Mouse (Mus musculus): ENCODE data around the gene Lgals3.
"Not testable (repeated sequence)": the region's sequence is repeated elsewhere in the genome, so short reads cannot be mapped to it uniquely, and the experiment has no call there.

The Lgals3 gene

DNA sequence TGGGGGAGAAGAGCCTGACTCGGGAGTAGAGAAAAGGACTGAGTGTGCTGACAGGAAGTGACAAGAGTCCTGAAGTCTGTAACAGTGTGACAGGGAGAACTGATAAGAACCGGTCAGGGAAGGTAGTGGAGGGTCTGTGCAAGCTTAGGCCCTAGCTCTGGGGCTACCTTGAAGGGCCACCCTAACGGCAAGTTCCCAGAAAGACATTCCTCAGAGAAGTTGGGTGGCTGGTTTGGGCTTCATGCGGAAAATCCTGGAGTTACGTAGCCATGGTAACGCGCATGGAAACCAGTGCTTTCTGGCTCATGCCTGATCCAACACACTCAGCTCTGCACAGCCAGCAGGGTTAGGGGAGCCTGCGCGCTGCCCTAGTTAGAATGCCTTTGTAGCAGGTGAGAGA lies at the start of gene Lgals3:
Gene Lgals3, plus strand, starts transcription at position 291 of the 400 bp plus-strand sequence.
- DNase-seq (ENCODE audit: low spot score in 2 of 2), result no peak

DNA sequence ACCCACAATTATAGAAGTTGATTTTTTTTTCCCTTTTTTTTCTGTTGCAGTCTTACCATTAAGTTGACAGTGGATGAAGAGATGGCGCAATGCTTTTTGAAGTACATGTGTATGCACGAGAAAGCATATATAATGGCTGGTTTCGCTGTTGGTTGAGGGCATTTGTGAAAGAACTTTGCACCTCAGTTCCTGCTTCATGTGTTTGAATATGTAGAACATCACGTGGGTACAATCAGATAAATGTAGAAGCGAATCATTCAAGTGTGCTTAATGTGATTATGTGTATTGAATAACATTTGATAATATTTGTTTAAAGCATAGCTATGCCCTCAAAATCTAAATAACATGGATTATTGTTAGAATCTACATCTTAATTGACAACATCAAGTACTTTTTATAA lies 48.2 kb upstream of the Lgals3 start:
- no peak for DNase-seq (ENCODE audit: low spot score in 2 of 2)

DNA sequence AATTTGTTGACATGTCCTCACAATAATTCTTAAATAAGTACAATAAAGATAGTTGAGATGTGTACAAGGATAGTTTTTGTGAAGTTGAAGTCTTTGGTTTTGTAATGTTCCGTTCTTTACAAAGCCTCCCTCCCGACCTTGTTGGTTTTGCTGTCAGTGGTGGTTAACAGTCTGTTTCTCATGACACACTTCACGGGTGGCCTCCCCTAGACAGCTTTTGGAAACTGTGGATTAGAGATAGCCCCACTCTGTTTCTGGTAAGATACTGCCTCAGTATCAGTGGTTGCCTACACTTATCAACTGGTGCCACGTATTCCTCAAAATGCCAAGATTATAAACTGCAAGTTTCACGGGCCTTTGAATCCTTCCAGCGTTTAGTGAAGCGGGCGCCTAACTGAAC lies 46.0 kb upstream of the Lgals3 start:
- DNase-seq (ENCODE audit: low spot score in 2 of 2), result not testable (repeated sequence)

DNA sequence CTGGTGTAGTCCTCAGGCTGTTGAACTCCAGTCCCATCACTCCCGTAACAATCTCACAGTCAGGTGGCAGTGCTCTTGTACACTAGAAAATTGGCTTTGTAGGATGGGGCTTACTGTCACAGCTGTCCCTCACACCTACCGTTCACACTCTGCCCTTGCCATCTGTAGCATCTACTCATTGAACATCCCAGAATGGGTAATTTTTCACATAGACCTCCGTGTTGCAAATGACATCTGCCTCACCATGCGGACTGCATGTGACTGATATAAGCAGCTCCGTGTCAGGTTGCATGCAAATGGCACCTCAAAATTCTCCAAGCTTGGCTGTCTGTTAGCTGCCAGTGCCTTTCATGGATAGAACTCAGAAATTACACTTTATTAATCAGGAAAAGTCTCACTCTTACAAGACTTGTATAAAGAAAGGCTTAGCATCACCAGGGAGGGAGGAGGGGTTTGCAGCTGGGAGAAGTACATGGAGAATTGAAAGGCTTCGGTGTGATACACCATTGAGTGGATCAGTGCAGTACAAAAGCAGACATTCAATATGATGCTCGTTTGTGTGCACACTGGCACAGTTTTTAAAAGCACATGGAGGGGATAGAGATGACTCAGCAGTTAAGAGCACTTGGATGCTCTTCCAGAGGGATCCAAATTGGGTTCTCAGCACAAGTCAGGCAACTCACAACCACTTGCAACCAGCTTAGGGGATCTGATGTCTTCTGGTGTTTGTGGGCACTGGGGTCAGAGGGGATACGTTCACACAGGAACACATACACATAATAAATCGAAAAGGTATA lies 41.4 kb upstream of the Lgals3 start:
- DNase-seq (ENCODE audit: low spot score in 2 of 2), result no peak

DNA sequence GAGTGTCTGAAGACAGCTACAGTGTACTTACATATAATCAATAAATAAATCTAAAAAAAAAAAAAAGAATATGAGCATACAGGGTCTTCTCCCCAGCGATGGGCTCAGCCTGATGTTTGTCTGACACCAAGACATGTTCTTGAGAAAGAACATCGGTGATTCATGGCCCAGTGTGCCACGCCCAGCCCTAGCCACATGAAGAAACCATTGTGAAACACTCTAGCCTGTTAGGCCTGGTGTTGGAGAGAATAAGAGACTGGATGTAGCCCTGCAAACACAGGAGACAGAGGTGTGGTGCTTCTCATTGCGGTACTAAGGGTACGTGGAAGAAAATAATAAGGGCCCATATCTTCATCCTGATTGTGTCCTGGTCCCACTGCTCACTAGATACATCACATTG lies 40.2 kb upstream of the Lgals3 start:
- no peak for DNase-seq (ENCODE audit: low spot score in 2 of 2)

DNA sequence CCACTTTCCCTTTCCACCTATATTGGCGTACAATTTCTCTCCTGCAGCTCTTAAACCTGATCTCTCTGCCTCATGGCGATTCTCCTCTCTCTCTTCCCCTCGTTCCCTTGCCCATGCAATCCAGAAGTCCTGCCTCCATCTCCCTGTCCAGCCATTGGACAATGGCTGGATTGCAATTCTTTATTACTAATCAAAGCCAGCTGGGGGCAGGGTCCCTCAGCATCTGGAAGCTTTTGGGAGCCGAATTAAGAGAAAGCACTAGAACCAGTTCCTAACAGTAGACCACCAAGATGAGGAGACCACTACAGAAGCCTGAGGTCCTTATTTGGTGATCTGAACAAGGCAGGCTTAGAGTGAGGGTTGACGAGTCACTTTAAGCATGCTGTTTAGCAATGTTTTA lies 35.6 kb upstream of the Lgals3 start:
- DNase-seq (ENCODE audit: low spot score in 2 of 2), result no peak

DNA sequence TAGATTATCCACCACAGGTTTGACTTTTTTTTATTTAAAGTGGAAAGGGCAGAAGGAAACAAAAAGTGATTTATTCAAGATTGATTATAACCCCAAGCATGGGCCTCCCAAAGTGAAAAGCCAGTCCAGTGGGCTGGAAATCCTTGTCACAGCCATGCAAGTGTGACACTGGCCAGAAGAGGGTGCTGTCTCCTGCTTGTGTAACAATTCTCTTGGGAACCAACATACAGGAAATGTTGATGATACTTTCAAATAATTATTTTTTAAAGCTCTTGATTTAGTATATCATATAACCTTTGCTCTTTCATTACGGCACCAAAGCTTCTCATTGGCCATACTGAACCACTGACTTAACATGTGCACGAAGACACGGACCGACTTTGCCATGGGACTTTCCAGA lies 32.7 kb upstream of the Lgals3 start:
- peak; percentile 43 to 55 for DNase-seq (ENCODE audit: low spot score in 2 of 2)

DNA sequence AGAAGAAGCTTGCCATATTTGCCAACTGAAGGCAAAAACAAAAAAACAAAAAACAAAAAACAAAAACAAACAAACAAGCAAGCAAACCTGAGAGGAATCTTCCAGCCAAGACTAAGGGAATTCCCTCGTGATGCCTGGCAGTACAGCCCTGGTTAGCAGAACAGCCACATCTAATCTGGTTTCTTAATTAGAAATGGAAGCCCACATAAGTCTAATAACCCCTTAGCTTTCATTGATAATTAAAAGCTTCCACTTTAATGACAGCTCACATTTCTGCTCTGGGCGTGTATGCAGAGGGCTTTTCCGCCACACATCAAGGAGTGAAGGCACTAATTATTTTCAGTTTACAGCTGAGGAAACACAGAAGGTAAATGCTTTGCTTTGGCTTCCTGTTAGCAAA lies 32.3 kb upstream of the Lgals3 start:
- DNase-seq (ENCODE audit: low spot score in 2 of 2), result no peak

DNA sequence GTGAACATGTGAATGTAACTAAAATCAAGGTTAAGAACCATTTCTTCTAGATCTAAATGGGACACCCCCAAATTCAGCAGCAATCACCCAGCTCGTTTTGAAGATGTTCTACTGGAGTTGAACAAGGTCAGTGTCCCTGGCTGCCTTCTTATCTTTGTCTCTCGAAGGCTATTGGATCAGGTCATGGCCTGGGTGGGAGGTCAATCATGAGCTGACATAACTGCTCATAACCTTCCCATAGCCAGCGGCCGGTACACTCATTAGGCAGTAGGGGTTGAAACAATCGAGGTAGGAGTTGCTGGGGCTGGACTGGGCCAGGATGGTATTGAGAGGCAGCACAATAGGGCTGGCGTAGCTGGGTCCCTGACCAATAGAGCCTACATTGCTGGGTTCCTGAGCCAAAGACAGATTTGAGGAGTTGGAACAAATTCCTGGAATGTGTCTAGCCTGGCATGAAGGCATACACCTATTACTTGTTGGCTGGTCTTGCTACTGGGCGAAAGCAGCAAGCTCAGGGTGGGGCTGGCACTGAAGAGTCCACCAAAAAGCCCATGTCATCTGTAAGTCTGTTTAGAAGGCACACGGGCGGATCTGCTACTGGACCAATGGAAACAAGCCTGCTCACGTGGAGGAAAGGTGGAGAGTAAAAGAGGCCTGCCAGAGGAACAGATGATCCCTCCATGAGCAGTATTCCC lies 27.2 kb upstream of the Lgals3 start:
- no peak for DNase-seq (ENCODE audit: low spot score in 2 of 2)

DNA sequence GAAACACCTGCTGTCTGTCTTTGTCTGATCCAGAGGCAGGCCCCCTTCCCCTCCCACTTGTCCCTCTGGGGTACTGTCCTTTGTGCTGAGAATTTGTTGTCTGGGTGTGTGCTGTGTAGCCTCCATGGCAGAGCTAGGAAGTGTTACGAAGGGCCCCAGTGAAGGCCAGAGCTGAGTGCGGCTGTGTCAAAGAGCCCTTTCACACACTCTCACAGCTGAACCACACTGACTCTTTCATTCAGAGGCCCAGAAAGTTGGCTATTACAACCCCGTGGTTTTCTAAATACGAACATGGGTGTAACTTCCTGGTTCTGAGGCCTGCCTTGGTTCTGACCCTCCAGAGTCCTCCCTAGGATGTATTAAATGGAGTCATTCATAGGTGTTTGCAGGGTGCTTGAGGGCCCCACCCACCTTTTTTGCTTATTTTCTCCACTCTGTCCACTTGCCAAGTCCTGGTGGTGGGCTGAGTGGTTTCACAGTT lies 25.7 kb upstream of the Lgals3 start:
- DNase-seq (ENCODE audit: low spot score in 2 of 2), result no peak

DNA sequence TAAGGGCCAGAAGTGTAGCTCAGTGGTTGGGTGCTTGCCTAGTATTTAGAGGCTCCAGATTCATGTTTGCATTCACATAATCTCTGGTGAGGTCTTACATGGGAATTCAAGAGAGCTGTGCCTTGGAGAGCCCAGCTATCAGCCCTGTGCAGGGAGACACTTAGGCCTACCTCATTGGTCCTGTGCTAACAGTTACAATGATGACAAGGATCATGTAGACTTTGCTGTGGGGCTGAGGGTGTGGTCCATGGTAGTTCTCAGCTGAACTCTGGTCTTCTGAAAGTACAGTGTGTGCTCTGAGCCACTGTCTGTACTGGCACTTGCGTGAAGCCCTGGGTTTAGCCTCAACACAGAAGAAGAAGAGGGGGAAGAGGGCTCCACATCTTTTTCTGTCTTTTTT lies 20.8 kb upstream of the Lgals3 start:
- no peak for DNase-seq (ENCODE audit: low spot score in 2 of 2)

DNA sequence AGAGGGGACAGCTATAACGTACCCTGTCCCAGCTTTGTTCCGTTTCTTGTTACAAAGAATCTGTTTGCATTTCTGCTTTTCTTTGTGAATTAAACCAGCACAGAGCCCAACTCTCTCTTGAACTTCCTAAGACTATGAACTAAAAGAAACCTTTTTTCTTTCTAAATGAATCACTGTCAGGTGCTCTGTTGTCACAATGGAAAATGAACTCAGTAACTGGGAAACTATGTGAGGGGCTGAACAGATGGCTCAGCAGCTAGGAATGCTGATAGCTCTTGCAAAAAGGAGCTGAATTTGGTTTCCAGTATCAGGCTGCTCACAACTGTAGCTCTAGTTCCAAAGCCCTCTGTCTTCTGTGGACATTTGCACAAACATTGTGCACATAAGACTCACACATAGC lies 16.6 kb upstream of the Lgals3 start:
- no peak for DNase-seq (ENCODE audit: low spot score in 2 of 2)

DNA sequence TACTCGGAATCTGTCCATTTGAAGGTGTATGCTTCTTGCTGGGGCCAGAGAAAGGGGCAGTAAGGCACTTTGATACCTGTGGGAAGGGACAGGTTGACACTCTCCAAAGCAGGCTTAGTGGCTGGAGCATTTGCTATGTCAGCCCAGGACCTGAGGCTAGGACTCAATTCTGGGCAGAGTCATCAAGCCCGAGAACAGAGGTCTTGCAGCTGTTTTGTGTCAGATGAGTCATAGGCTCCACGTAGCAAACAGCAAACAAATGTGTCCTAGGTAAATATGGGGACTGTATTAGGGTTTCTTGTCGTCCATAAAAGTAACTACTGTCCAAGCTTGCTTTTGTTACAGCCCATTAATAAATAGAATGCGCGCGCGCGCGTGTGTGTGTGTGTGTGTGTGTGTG lies 15.3 kb upstream of the Lgals3 start:
- DNase-seq (ENCODE audit: low spot score in 2 of 2), result no peak

DNA sequence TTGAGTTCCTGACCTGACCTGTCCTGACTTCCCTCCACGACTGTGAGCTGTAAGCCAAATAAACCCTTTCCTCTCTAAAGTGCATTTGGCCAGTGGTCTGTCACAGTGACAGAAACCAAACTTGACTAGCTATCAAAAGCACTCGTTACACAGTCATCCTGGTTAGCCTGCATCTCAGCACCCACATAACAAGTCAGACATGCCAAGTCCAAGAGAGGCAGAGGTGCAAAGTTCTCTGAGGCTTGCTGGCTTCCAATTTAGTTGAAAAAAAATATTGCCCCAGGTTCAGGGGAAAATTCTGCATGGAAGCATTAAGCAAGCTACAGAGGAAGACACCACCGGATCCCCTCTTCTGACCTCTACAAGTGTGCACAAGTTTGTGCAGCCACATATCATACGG lies 14.3 kb upstream of the Lgals3 start:
- no peak for DNase-seq (ENCODE audit: low spot score in 2 of 2)

DNA sequence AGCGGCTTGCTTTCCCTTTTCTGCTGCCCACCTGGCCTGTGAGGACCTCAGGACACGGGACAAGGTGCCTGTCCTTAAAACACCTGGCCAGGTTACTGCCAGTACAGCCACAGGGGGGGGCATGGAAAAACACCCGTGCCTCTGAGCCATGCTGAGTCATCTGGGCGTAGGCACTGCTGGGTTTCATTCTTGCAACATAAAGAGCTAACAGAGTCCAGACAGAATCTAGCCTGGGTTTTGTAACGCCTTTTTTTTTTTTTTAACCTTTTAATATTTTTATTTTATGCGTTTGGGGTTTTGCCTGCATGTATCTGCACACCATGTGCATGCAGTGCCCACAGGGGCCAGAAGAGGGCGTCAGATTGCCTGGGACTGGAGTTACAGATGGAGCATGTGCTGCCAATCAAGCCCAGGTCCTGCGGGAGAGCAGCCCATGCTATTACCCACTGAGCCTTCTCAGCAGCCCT lies 13.4 kb upstream of the Lgals3 start:
- no peak for DNase-seq (ENCODE audit: low spot score in 2 of 2)

DNA sequence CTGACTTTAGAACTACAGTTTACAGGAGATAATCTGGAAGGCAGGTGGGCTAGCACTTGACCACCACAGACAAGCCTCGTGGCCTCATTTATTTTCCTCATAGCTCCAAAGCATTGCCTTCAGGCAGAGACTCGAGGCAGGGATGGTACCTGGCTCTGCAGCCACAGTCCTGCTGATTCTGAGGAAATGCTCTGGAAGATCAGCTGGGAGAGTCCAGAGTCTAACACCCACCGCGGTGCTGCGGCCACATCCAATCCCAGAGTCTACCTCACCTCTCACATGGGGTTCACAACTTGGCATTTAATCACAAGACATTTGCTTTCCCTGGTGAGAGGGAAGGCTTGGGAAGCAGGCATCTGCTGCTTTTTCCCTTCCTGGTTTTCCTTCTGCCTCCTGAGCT lies 12.6 kb upstream of the Lgals3 start:
- no peak for DNase-seq (ENCODE audit: low spot score in 2 of 2)

DNA sequence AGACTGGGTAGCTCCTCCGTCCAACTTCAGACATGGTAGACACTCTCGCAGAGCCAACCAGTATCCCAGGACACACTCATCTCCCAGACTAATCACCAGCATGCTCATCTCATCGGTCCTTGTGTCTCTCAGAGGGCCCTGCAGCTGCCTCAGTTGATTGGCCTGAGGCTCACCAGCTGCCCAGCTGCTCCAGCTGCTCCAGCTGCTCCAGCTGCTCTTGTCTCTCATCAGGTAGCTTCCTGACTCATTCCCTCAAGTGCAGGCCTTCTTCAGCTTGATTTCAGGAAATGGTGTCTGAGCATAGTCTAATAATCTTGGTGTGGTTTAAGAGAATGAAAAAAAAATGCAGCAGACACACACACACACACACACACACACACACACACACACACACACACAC lies 10.9 kb upstream of the Lgals3 start:
- DNase-seq (ENCODE audit: low spot score in 2 of 2), result no peak

DNA sequence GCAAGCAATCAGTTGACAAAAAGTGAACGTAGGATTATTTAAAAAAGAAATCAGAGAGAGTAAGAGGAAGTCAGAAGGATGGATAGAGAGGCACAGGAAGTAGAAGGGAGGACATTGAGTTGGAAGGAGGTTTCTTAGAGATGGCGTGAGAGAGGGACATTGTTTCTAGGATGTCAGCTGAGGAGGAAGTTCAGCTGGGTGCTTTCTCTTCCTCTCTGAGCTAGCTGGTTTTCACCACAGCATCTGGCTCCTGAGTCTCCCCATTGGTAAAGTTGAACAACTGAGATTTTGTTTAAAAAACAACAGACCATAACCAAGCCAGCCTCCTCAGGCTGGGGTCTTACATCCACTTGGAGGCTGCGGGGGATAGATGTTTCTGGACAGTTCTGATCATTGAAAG lies 7.9 kb upstream of the Lgals3 start:
- peak; percentile 24 to 40 for DNase-seq (ENCODE audit: low spot score in 2 of 2)

DNA sequence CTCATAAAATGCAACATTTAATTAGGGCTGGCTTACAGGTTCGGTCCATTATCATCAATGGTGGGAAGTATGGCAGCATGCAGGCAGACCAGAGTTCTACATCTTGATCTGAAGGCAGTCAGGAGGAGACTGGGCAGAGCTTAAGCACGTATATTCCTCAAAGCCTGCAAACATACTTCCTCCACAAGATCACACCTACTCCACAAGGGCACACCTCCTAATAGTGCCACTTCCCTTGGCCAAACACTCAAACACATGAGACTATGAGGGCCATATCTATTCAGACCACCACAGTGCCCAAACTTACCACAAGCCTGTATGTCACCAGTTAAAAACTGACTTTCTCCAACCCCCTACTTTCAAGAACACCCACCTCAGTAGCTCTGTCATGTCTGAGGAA lies 6.1 kb upstream of the Lgals3 start:
- no peak for DNase-seq (ENCODE audit: low spot score in 2 of 2)

DNA sequence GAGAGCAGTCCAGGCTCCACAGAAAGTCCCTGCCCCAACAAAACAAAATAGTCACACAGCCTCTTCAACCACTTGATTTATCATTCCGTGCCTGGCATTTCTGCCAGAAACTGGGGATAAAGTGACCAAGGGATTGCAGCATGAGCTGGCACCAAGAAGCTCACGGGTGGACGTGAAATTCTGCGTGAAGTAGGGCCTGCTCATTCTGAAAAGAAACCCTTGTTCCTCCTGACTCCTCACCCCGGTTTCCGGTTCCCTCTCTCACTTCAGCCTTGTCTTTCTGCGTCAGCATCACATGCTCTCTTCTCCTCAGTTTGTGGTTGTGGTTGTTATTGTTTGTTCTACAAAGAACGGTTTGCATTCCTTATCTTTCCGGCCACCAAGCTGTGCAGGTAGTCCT lies 5.7 kb upstream of the Lgals3 start:
- peak; percentile 17 to 25 for DNase-seq (ENCODE audit: low spot score in 2 of 2)

DNA sequence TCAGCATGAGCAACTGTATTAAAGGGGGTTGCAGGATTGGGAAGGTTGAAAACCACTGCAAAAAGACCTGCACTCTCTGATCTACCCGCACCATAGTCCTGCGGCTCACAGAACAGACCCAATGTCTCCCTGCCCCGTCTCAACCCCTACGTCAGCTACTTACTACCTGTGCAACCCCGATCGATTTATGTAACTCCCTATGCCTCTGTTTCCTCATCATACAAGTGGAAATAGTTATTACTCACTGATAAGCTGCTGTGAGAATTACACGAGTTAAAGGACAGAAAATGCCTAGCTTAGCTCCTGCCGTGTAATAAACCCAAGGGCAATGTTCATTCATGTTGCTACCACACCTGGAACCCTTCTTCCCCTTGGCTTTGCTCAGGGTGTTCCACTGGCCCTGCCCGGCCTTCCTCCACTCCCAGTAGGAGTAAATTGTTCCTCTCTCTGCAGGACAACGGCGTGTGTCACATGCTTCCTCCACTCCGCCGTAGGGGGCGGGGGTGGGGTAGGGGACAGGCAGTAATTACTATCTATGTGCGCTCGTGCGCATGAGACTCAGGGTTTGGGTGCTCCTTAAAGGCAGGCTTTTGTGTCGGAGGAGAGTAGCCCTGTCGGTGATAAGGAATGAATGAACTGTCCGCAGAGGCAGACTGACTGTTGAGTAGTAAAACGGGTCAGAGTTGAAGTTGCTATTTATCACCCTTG lies 2.7 kb upstream of the Lgals3 start:
- DNase-seq (ENCODE audit: low spot score in 2 of 2), result peak; percentile 33 to 43

DNA sequence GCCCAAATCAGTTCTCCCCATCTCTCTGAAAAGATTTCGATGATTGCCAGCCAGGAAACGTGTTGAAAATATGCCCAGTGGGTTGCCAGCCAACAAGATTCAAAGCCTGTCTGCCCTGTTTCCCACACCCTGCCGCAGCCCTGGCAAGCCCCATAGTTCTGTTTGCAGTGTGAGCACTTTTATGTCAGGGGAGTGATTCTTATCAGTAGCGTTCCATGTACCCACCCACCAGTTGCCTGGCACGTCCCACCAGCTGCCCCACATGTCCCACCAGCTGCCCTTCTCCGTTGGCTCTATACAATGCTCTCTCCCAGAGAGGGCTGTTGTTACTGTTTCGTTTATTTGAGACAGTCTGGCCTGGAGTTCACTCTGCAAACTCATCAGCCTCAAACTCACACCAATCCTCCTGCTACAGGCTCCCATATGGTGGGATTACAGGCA lies 650 bp upstream of the Lgals3 start:
- DNase-seq (ENCODE audit: low spot score in 2 of 2), result no peak

DNA sequence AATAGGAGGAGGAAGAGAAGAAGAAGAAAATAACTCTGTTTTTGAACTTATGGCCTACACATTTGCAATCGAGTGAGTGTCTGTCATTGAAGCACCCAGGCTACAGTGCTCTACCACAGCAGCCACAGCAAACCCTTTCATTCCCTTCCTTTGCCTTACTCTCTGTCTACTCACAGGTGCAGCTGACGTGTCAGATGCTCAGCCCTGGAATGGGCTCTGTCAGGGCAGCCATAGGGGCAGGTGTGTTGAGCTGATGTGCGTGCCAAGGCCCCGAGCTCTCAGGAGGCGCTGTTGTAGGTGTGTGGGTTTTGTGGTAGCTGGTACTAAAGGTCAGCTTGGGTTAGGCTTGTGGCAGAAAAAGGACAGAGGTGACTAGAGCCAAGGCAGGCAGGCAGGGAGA lies 2.2 kb downstream of the Lgals3 start:
- DNase-seq (ENCODE audit: low spot score in 2 of 2), result no peak
